Mouse (Mus musculus): ENCODE results near the gene Mfsd7a. TPM values are rescaled to one million over a fixed set of nuclear protein-coding genes. Genes with fewer than 3 reads are reported as not detected.
A peak's percentile ranks its signal among the peaks of the same experiment; 100 is the strongest.

The Mfsd7a gene
- polyA plus RNA-seq, 1 experiment from 2014 or later = 0.38 TPM

DNA sequence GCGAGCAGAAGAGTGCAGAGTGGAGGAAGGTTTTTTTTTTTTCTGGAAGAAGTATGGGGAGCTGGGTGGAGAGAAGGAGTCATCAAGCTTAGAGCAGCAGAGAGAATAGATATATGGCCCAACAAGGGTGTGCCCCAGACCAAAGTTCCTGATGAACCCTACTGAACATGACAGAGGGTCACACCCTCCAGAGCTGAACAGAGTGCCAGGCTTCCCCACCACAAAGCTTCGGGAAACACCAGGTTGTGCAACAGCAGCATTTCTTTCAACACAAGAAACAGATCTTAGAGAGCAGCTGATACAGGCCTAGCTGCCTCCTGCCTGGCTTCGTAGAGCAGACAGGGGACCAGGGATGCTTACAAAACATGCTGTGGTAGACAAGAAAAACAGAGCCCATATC lies 1.7 kb downstream of the Mfsd7a start:
- Histone ChIP-seq H3K4me3 (ENCODE audit: low read length) (no peak overlapping the region), H3K9ac (ENCODE audit: low read depth, low read length) (no peak overlapping the region), H3K27ac (ENCODE audit: low read length) (no peak overlapping the region), H3K9me3 (ENCODE audit: control insufficient read depth, low read length) (no peaks in the 10 kb centered on the region), H3K4me1 (ENCODE audit: control insufficient read depth, insufficient read depth, low read length) (peaks cover 12% of the 10 kb centered on the region), H3K36me3 (ENCODE audit: control insufficient read depth, insufficient read depth, low read length) (no peaks in the 10 kb centered on the region), H3K4me2 (ENCODE audit: low read depth, low read length) (no peak overlapping the region), H3K27me3 (replicated peaks; ENCODE audit: control insufficient read depth, insufficient read depth, low read length) (no peaks in the 10 kb centered on the region)
- 65% methylated on average over 3 of the region's 3 CpGs for WGBS
- ATAC-seq = peak; percentile 71

DNA sequence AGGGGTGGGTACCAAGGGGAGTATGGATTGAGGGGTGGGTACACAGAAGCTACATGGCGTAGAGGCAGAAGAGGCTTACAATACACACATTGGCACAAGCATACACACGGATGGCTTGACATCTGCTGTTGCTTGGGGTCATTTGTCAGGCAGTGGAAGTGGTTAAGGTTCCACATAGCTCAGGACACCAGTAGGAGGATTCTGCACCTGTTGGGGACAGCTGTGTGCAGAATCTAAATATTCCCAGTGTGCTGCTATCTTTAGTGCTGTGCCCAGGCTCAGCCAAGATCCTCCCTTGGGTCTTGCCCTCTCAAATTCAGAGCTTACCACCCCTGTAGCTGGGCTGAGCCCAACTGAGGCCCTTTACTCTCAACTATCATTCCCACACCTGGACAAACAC lies 12.6 kb downstream of the Mfsd7a start:
- Histone ChIP-seq H3K36me3 (ENCODE audit: control insufficient read depth, insufficient read depth, low read length) (0 out of 2 replicates have a peak, but pooled peaks cover 1% of the 10 kb centered on the region), H3K4me2 (ENCODE audit: low read depth, low read length) (no peak overlapping the region), H3K4me3 (ENCODE audit: low read length) (no peak overlapping the region), H3K27me3 (replicated peaks; ENCODE audit: control insufficient read depth, insufficient read depth, low read length) (no peaks in the 10 kb centered on the region), H3K4me1 (ENCODE audit: control insufficient read depth, insufficient read depth, low read length) (peaks cover 4% of the 10 kb centered on the region), H3K9me3 (ENCODE audit: control insufficient read depth, low read length) (no peaks in the 10 kb centered on the region), H3K9ac (ENCODE audit: low read depth, low read length) (no peak overlapping the region), H3K27ac (ENCODE audit: low read length) (no peak overlapping the region)
- 65% methylated on average over 2 of the region's 2 CpGs for WGBS
- ATAC-seq = no peak

- 0 out of 2 replicates have a peak, but pooled peaks cover 6% of the 10 kb centered on the region for H3K36me3 ChIP-seq (ENCODE audit: control insufficient read depth, insufficient read depth, low read length)
- WGBS = 1% methylated on average over 42 of the region's 42 CpGs
- peak within 1 kb of the TSS; percentile 90 for H3K9ac ChIP-seq (ENCODE audit: low read depth, low read length)
- H3K27ac ChIP-seq (ENCODE audit: low read length) = peak within 1 kb of the TSS; percentile 38; the same call in 1 of the 2 replicates
- no peaks in the 10 kb centered on the region for H3K27me3 ChIP-seq (replicated peaks; ENCODE audit: control insufficient read depth, insufficient read depth, low read length)
- H3K4me2 ChIP-seq (ENCODE audit: low read depth, low read length) = peak within 1 kb of the TSS; percentile 85
- H3K4me3 ChIP-seq (ENCODE audit: low read length) = peak within 1 kb of the TSS; percentile 85
- peak; percentile 95 for ATAC-seq
- peaks cover 4% of the 10 kb centered on the region for H3K4me1 ChIP-seq (ENCODE audit: control insufficient read depth, insufficient read depth, low read length)
- no peaks in the 10 kb centered on the region for H3K9me3 ChIP-seq (ENCODE audit: control insufficient read depth, low read length)
Observed at GRCm38 (mm10) chr5:108433804-108434587, 14.7 kb downstream of the Mfsd7a start, which contains the start of gene Atp5k. Gene Atp5k (minus strand): TSS chr5:108434448.

DNA sequence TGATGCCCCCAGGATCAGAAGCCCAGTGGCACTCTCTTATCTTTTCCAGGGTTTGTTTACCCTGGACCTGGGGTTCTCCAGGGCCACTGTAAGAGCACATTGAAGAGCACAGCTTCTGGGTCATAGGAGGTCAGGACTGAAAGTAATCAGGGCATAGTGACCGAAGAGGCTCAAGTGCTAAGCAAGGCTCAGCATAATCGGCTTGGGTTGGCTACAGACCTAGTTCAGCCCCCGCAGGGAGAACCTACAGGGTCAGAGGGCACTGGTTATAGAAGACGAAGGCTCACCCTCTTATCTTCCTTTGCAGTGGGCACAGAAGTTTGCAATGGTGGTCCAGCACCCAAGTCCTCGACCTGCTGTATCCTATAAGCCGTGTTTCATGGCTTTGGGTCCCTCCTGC lies 17.5 kb downstream of the Mfsd7a start:
- 0 out of 2 replicates have a peak, but pooled peaks cover 6% of the 10 kb centered on the region for H3K36me3 ChIP-seq (ENCODE audit: control insufficient read depth, insufficient read depth, low read length)
- H3K9me3 ChIP-seq (ENCODE audit: control insufficient read depth, low read length) = no peaks in the 10 kb centered on the region
- no peak overlapping the region for H3K4me2 ChIP-seq (ENCODE audit: low read depth, low read length)
- peaks cover 4% of the 10 kb centered on the region for H3K4me1 ChIP-seq (ENCODE audit: control insufficient read depth, insufficient read depth, low read length)
- WGBS = 87% methylated on average over 6 of the region's 6 CpGs
- no peaks in the 10 kb centered on the region for H3K27me3 ChIP-seq (replicated peaks; ENCODE audit: control insufficient read depth, insufficient read depth, low read length)
- ATAC-seq = no peak
- no peak overlapping the region for H3K27ac ChIP-seq (ENCODE audit: low read length)
- H3K9ac ChIP-seq (ENCODE audit: low read depth, low read length) = no peak overlapping the region
- H3K4me3 ChIP-seq (ENCODE audit: low read length) = no peak overlapping the region

- Histone ChIP-seq H3K4me2 (ENCODE audit: low read depth, low read length) (no peak overlapping the region), H3K27me3 (replicated peaks; ENCODE audit: control insufficient read depth, insufficient read depth, low read length) (no peaks in the 10 kb centered on the region), H3K9me3 (ENCODE audit: control insufficient read depth, low read length) (no peaks in the 10 kb centered on the region), H3K9ac (ENCODE audit: low read depth, low read length) (no peak overlapping the region), H3K4me3 (ENCODE audit: low read length) (no peak overlapping the region), H3K27ac (ENCODE audit: low read length) (no peak overlapping the region), H3K36me3 (ENCODE audit: control insufficient read depth, insufficient read depth, low read length) (0 out of 2 replicates have a peak, but pooled peaks cover 6% of the 10 kb centered on the region), H3K4me1 (ENCODE audit: control insufficient read depth, insufficient read depth, low read length) (no peaks in the 10 kb centered on the region)
- 64% methylated on average over 1 of the region's 1 CpGs for WGBS
- ATAC-seq = peak; percentile 64; the same call in 1 of the 2 replicates
Observed at GRCm38 (mm10) chr5:108427186-108427585, 21.5 kb downstream of the Mfsd7a start.

DNA sequence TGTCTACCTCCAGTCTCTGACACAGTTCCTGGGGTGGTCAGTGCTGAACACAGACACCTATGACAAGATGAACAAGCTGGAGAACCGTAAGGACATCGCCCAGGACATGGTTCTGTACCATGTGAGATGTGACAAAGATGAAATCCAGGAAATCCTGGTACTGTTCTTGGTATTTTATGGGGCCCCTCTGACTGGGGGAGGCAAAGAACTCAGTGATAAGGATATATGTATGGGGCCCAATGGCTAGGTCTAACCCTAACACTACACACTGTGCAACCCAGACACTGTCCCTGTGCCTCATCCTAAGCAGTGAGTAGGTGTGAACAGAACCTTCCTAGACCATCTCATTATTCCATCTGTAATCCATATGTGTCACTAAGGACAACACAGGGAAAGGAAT lies 25.3 kb downstream of the Mfsd7a start:
- Histone ChIP-seq H3K4me3 (ENCODE audit: low read length) (no peak overlapping the region), H3K4me1 (ENCODE audit: control insufficient read depth, insufficient read depth, low read length) (no peaks in the 10 kb centered on the region), H3K27ac (ENCODE audit: low read length) (no peak overlapping the region), H3K9me3 (ENCODE audit: control insufficient read depth, low read length) (no peaks in the 10 kb centered on the region), H3K36me3 (ENCODE audit: control insufficient read depth, insufficient read depth, low read length) (no peaks in the 10 kb centered on the region), H3K27me3 (replicated peaks; ENCODE audit: control insufficient read depth, insufficient read depth, low read length) (no peaks in the 10 kb centered on the region), H3K4me2 (ENCODE audit: low read depth, low read length) (no peak overlapping the region), H3K9ac (ENCODE audit: low read depth, low read length) (no peak overlapping the region)
- ATAC-seq = no peak
- WGBS = 85% methylated on average over 2 of the region's 2 CpGs

DNA sequence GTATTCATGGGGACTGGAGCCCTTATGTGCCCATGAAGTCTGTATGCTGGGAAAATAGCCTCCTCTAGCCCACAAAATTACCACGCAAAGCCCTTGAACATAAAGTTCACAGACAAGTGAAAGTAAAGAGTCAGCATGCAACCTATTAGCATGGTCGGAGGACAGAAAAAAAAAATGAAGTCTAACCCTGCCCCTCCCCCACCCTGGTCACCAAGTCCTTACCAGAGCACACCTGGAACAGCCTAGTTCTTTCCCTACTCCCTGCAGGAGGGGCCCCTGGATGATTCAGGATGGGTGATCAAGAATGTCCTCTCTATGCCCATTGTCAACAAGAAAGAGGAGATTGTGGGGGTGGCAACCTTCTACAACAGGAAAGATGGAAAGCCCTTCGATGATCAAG lies 25.9 kb downstream of the Mfsd7a start:
- WGBS = 65% methylated on average over 3 of the region's 3 CpGs
- no peaks in the 10 kb centered on the region for H3K27me3 ChIP-seq (replicated peaks; ENCODE audit: control insufficient read depth, insufficient read depth, low read length)
- H3K9me3 ChIP-seq (ENCODE audit: control insufficient read depth, low read length) = no peaks in the 10 kb centered on the region

DNA sequence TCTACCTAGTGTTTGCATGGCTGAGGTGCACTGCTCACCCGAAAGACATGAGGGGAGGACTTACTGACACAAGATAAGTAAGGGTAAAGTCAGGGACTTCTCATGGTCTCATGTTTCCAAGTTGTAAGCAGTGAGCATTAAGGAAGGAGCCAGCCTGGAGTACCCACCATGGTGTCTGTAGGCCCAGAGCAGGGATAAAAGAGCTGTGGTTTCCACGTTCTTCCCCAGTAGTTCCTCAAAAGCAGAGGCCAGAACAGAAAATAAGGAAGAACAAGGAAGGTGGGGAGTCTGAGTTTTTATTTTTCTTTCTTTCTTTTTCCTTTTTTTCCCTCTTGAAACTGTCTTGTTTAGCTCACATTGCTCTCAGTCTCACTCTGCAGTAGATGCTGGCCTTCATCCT lies 34.0 kb downstream of the Mfsd7a start:
- H3K4me1 ChIP-seq (ENCODE audit: control insufficient read depth, insufficient read depth, low read length) = no peaks in the 10 kb centered on the region
- no peak for ATAC-seq
- H3K36me3 ChIP-seq (ENCODE audit: control insufficient read depth, insufficient read depth, low read length) = no peaks in the 10 kb centered on the region
- no peak overlapping the region for H3K9ac ChIP-seq (ENCODE audit: low read depth, low read length)
- no peak overlapping the region for H3K4me2 ChIP-seq (ENCODE audit: low read depth, low read length)
- 72% methylated on average over 2 of the region's 2 CpGs for WGBS
- H3K9me3 ChIP-seq (ENCODE audit: control insufficient read depth, low read length) = no peaks in the 10 kb centered on the region
- no peak overlapping the region for H3K27ac ChIP-seq (ENCODE audit: low read length)
- H3K27me3 ChIP-seq (replicated peaks; ENCODE audit: control insufficient read depth, insufficient read depth, low read length) = no peaks in the 10 kb centered on the region
- no peak overlapping the region for H3K4me3 ChIP-seq (ENCODE audit: low read length)

More for the DNA sequence above, 25.9 kb downstream of the Mfsd7a start:
- no peak for ATAC-seq
- no peak overlapping the region for H3K27ac ChIP-seq (ENCODE audit: low read length)
- no peak overlapping the region for H3K4me2 ChIP-seq (ENCODE audit: low read depth, low read length)
- no peak overlapping the region for H3K9ac ChIP-seq (ENCODE audit: low read depth, low read length)
- H3K4me1 ChIP-seq (ENCODE audit: control insufficient read depth, insufficient read depth, low read length) = no peaks in the 10 kb centered on the region
- no peaks in the 10 kb centered on the region for H3K36me3 ChIP-seq (ENCODE audit: control insufficient read depth, insufficient read depth, low read length)
- no peak overlapping the region for H3K4me3 ChIP-seq (ENCODE audit: low read length)

- 81% methylated on average over 2 of the region's 2 CpGs for WGBS
- no peaks in the 10 kb centered on the region for H3K9me3 ChIP-seq (ENCODE audit: control insufficient read depth, low read length)
- ATAC-seq = no peak
Observed at GRCm38 (mm10) chr5:108406977-108407376, 41.7 kb downstream of the Mfsd7a start.

More at GRCm38 (mm10) chr5:108406977-108407376, 41.7 kb downstream of the Mfsd7a start:
- H3K36me3 ChIP-seq (ENCODE audit: control insufficient read depth, insufficient read depth, low read length) = no peaks in the 10 kb centered on the region
- no peak overlapping the region for H3K9ac ChIP-seq (ENCODE audit: low read depth, low read length)
- H3K27me3 ChIP-seq (replicated peaks; ENCODE audit: control insufficient read depth, insufficient read depth, low read length) = no peaks in the 10 kb centered on the region
- H3K4me3 ChIP-seq (ENCODE audit: low read length) = no peak overlapping the region
- no peak overlapping the region for H3K27ac ChIP-seq (ENCODE audit: low read length)
- H3K4me1 ChIP-seq (ENCODE audit: control insufficient read depth, insufficient read depth, low read length) = no peaks in the 10 kb centered on the region
- no peak overlapping the region for H3K4me2 ChIP-seq (ENCODE audit: low read depth, low read length)
